Mouse (Mus musculus): ENCODE measurements around the gene Rbfox1.

The Rbfox1 gene

GRCm38 (mm10) chr16:6686076-6686757, 801.1 kb downstream of the Rbfox1 start:
- DNase-seq (ENCODE audit: low spot score): no peak

DNA sequence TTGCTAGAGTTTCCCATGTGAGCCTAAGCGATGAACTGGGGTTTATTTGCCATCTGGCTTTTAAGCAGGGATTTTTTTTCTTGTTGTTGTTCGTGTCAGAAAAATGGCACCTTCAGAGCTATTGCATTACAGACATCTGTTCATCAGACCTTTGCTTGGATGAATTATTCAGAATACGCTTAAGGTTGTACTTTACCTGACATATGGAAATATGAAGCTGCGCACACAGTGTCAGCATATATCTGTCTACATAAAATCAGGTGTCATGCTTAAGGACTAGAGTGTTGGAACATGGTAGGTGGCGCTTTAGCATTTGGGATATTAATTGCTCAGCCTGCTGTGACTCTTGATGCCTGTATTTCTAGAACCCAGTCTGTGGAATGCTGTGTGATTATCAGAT, 819.7 kb downstream of the Rbfox1 start:
- no peak for DNase-seq (ENCODE audit: low spot score)

DNA sequence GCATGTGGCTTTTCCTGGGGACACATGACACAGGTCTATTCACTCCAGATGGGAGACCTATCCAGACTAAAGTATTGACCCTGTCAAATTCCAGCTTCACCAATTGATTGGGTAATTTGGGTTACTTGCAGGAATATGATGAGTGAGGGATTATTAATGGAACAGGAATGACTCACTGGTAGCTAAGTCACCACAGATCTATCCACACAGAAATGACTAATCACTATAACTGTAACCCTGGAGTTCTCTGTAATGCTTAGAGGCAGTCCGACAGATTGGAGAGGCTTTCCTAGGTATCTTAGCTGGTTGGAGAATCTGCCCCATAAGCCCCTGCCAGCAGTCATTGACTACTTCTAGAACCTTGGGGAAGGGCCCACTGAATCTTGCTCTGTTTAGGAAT, 827.2 kb downstream of the Rbfox1 start:
- no peak for DNase-seq (ENCODE audit: low spot score)

GRCm38 (mm10) chr16:6715245-6715644, 830.1 kb downstream of the Rbfox1 start:
- DNase-seq (ENCODE audit: low spot score): no peak

DNA sequence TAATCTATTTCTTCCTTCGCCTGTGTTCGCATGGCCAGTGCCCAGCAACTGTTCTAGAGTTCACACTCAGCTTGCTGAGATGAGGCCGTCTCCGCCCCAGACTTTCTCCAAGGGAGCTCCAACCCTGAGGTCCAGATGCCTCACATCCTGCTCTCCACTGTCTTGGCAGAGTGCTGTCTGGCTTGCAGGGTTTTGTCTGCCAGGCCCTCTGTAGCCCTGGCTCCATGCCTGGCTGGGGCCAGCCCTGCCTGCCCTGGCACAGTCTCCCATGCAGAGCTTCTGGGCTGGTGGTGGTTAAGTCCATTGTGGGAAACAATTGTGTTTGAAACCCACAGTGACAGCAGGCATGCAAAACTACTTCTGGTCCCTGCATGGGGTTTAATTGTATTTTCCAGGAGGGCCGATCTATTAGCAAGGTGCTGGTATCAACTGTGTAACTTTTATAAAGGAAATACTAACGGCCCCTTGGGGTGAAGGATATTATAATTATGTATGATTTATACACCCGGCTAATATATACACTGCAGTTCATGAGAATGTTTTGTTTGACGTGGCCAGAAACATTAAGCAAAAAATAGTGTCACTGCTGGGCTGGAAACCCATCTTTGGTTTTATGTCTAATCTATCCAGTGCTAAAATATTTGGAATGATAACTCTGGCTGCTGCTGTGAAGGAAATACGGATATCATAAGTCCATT, 831.2 kb downstream of the Rbfox1 start:
- no peak for DNase-seq (ENCODE audit: low spot score)

DNA sequence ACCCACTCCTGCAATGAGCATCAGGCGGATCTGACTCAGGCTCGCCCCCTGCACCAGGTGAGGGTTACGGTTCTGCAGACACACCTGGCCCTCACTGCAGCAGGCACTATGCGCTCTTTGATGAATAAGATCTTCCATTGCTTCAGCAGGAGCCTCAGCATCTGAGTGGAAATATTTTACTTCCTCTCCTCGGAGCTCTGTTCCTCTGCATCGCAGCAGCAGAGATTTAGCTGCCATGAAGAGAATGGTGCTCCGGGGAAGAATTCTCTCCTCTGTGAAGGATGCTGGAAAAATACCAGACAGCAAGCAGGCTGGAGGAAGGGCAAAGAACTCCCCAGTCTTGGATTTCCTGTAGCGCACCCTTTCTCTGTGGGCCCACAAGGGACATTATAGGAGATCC, 833.9 kb downstream of the Rbfox1 start:
- DNase-seq (ENCODE audit: low spot score): no peak

DNA sequence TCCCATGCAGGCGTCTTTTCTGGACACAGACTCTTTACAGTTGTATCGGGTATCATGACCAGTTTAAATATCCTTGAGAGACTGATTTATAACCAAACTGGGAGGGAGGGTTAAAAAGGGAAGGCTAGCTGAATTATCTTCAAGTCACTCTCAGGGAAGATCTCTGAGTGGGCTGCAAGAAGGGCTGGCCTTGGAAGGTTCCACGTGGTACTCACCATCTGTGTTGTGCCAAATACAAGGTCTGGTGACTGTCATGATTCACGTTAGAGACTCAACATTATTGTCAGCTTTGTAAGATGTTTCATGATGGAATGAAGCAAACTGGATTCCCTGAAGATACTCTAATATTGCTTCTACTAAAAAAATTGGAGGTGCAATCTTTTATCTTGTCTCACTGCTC, 847.5 kb downstream of the Rbfox1 start:
- DNase-seq (ENCODE audit: low spot score): no peak

GRCm38 (mm10) chr16:6733427-6733826, 848.3 kb downstream of the Rbfox1 start:
- no peak for DNase-seq (ENCODE audit: low spot score)

DNA sequence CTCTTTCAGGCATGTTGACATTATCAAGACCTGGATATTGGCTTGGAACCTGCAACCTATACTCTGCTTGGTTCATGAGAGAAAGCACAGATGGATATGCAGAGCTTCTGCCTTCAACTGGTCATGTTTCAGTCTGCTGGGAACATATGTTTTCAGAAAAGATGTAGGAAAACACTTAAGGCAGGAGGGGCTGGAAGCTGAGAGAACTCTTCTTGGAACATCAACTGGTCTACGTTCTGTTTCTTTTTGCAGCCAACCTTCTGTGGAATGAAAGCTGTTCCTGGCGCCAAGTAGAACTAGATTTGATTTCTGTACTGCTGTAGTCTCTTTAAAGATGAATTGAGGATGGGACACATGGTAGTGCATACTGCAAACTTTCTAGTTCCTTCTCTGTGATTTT, 851.4 kb downstream of the Rbfox1 start:
- DNase-seq (ENCODE audit: low spot score): peak; percentile 55

GRCm38 (mm10) chr16:6736998-6737397, 851.8 kb downstream of the Rbfox1 start:
- DNase-seq (ENCODE audit: low spot score): no peak

DNA sequence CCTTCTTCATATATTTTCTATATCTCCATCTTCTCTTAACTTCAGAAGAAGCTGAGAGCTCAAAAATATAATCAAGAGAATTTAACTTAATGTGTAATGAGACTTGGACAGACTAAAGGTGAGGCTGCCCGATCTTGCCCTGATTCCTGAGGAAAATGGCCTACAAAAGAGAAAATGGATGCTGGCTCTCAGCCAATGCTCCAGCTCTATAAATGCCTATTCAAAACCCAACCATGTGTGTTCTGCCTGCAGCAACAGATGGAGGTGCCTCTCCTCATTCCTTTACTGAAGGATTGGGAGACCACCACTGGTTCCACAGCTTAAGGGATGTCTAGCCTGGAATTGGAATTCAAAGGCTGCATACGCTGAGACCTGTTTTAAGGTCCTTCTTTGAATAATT, 861.0 kb downstream of the Rbfox1 start:
- DNase-seq (ENCODE audit: low spot score): peak; percentile 26

DNA sequence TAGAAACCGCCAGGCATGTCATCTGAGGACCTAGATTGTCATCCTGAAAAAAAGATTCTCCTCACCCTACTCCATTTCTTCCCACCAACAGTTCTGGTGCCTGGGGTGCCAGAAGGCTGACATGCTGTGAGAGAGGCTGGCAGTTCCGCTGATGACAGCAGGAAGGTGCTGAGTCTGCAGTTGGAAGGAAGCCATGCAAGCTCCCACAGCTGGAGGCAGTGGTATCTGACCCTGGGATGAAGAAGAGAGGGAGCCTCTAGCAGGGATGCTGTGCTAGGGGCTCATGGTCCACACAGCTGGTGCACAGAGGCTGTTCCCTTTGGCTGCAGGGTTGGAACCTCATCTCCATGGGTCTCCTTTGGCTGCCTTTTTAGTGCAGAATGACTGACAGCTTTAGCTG, 865.3 kb downstream of the Rbfox1 start:
- DNase-seq (ENCODE audit: low spot score): peak; percentile 39

DNA sequence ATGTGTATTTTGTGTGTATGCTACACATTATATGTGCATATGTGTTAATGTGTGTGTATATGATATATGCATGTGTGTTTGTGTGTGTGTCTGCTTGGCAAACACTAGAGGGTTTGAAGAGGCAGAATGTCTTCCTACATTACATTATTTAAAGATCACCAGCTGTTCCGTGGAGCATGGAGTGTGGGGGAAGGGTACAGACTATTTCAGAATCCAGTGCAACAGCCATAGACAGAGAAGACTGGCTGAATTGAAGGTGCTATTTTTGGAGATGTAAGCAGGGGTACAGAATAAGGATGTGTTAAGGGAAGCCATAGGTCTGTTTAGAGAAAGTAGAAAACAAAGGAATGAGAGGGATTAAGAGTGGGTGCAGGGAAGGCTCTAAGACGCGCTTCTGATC, 869.7 kb downstream of the Rbfox1 start:
- peak; percentile 25 for DNase-seq (ENCODE audit: low spot score)

DNA sequence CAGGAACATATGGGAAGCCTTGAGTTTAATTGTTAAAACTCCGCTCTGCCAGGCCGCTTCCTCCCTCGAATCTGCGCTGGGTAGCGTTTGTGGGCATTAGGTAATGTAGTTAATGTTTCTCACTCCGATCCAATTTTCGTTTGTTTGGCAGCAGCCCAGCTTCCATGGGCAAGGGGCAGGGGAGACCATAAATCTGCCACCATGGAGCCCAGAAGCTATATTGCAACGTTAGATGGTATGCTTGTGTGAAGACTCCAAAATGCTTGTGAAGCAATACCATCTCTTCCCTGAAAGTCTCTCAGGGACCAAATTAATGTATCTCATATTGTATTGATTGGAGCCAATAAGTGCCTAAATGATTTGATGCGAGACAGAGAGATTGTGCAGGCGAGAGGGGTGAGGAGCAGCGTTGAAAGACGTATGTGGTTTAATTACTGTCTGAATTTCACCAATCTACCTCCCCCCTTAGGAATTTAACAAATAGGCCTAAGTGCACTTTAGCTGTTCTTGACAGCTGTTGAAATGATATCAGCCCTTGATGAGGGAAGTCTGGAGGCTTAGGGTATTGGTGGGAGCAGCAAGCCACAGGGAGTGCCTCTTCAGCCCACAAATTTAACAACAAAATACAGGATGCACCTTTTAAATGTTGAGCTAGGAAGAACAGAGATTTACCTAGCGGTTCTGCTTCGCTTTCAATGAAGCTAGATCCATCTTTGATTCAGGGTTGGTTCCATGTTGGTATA, 884.5 kb downstream of the Rbfox1 start:
- no peak for DNase-seq (ENCODE audit: low spot score)

GRCm38 (mm10) chr16:6777506-6778185, 892.5 kb downstream of the Rbfox1 start:
- DNase-seq (ENCODE audit: low spot score): no peak

GRCm38 (mm10) chr16:6784144-6784543, 899.0 kb downstream of the Rbfox1 start:
- no peak for DNase-seq (ENCODE audit: low spot score)

DNA sequence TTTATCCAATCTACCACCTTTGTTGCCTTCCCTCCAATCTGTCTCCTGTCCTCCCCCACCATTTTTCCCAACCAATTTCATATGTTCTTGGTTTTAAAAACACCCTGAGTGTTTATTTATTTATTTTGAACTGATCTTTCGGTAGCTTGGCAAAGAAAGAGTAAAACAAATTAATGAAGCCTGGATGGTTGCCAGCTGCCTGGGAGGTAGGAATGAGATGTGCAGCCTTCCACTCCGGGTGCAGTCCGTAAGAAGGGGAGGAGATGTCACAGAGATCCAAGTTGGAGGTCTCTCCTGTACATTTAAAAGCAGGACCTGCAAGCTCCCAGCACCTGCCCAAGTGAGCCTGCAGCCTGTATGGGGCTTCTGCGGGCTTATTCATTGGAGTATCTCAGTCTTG, 899.9 kb downstream of the Rbfox1 start:
- DNase-seq (ENCODE audit: low spot score): no peak

DNA sequence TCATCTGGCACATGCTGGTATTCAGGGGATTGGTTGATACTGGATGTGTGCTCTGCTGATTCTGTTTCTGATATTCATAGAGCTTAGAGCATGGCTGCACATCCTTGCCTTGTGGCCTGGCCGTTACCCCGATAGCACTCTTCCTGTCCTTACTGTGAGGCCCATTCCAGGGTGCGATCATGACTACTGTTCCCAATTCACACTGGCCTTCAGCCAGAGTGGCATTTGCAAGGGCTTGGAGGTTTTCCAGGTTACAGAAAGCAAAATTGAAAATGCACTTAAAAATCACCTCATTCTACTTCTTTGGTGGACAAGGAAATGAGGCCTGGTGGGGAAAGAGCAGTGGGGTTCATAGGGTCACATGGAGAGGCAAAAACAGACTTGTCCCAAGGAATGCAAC, 906.1 kb downstream of the Rbfox1 start:
- DNase-seq (ENCODE audit: low spot score): no peak

DNA sequence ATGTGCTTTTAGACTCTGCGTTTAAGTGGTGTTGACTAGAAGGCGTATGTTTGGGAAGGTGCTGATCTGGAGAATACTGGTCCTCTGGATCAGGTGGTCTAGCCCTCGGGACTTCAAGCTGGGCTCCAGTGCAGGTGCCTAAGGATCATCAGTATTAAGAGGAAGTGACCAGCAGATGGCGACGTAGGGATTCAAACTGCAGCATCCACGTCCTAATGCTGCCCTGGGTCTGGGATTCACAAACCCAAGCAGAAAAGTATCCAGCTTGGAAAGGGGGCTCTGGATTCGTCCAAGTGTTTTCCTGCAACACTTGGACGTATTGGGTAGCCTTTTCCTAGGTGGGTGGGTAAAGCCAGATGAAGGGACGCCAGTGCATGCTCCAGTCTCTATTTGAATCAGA, 906.5 kb downstream of the Rbfox1 start:
- DNase-seq (ENCODE audit: low spot score): peak; percentile 73

DNA sequence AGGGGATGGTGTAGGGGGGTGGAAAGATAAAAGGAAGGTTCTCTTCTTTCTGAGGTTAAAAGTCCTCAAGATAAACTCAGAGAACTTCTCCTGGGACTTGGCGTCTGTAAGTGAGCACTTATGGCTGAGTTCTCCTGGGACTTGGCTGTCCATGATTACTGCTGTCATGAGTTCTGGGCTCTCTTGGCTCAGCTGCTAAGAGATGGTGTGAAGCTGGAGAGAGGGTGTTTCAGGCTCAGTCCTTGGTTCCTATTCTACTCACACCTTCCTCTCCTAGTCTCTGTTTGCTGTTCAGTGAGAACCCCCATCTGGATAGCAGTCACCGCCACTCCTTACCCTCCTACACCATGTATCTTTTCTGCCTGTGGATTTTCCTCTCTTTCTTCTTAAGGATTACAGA, 921.1 kb downstream of the Rbfox1 start:
- DNase-seq (ENCODE audit: low spot score): no peak

GRCm38 (mm10) chr16:6807835-6808234, 922.7 kb downstream of the Rbfox1 start:
- DNase-seq (ENCODE audit: low spot score): no peak

GRCm38 (mm10) chr16:6813871-6814270, 928.7 kb downstream of the Rbfox1 start:
- DNase-seq (ENCODE audit: low spot score): no peak

GRCm38 (mm10) chr16:6821741-6822140, 936.6 kb downstream of the Rbfox1 start:
- no peak for DNase-seq (ENCODE audit: low spot score)

Measured in layer of hippocampus, adult 11-12 months (tissue).